Mouse (Mus musculus): Measurements from ENCODE around the gene Gm20671. TPM values are rescaled to one million over a fixed set of nuclear protein-coding genes. Genes with fewer than 3 reads are reported as not detected.
"Not testable (repeated sequence)": the region's sequence is repeated elsewhere in the genome, so short reads cannot be mapped to it uniquely, and the experiment has no call there.

Gene Gm20671
- not detected for total RNA-seq (2021)

DNA sequence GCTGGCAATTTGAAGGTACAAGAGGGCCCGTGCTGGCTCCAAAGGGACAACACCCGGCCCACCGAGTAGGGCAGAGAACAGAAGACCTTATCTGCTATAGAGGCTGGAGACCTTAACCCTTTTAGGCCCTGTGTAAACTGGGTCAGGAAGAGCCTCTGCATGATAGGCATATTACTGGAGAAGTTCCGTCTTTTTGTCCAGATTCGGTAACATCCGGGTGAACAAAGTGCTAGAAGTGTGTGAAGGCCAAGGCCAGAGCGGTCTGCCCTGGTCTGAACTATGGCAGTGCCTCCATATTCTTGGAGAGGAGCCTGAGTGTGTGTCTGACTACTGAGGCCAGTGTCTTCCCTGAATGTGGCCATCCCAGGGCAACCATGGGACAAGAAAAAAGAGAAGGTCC lies at the start of gene Gm20671:
Gm20671 (minus strand) TSS at position 101 of the 400 bp plus-strand sequence.
- DNase-seq: no peak
- intact Hi-C loops (cut with DNase I): no loop called here

DNA sequence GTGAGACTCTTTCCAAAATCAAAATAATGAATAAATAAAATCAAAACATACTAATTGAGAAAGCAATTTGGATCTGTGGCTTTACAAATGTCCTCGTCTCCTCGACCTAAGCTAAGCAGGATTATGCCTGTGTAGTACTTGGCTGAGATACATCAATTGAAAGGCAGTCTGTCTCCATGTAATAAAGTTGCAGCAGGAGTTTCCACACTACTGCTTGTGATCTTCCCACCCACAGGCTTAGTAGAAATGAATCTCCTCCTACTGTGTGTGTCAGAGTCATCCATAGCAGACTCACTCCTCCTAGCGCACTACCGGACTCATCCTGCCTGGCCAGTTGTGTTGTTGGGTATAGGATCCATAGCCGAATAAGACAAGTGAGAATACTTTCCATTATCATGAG lies 45.4 kb upstream of the Gm20671 start:
- DNase-seq: no peak
- intact Hi-C loops (cut with DNase I): no loop called here

GRCm38 (mm10) chr5:32869389-32870024 lies 42.6 kb upstream of the Gm20671 start:
- no peak for DNase-seq
- intact Hi-C loops (cut with DNase I): no loop called here

- intact Hi-C loops (cut with DNase I): no loop called here
- DNase-seq: peak; percentile 95
Observed at GRCm38 (mm10) chr5:32863253-32864228, 36.6 kb upstream of the Gm20671 start, which contains the start of gene Depdc5. TSS of gene Depdc5 (plus strand) at chr5:32863701.

GRCm38 (mm10) chr5:32862469-32863132 lies 35.7 kb upstream of the Gm20671 start:
- DNase-seq: no peak
- intact Hi-C loops (cut with DNase I): no loop called here

DNA sequence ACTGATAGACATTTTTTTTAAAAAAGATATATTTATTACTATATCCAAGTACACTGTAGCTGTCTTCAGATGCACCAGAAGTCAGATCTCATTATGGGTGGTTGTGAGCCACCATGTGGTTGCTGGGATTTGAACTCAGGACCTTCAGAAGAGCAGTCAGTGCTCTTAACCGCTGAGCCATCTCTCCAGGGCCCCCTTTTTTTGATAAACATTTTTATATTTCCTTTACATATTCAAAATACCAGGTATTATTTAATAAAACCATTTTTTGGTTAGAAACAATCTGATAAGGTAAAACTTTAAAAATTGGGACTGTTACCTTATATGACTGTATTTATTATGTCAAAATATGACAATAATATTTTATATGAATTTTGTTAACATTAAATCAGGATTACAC lies 34.2 kb upstream of the Gm20671 start:
- no peak for DNase-seq
- intact Hi-C loops (cut with DNase I): no loop called here

DNA sequence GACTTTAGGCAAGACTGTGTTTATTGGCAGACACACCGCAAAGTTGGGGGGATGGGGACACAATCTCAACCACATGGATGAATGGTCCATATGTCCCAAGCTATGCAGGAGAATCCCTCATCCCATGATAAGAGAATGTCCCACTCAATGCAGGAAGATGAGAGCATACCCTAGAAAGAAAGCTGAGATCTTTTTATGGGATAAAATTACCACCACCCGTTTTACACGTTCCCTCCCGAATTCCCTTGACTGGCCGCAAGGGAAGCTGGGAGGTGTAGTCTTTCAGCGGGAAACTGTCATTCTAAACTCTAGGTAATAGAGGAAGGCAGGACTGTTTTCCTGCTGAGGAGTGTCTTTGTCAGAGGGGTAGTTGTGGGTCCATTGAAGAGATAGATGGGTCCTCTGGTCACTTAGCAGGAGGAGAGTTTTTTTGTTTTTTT lies 30.9 kb upstream of the Gm20671 start:
- intact Hi-C loops (cut with DNase I): no loop called here

GRCm38 (mm10) chr5:32855274-32855673 lies 28.4 kb upstream of the Gm20671 start:
- DNase-seq; intact Hi-C loops (cut with DNase I): not testable (repeated sequence)

More for the DNA sequence above, 30.9 kb upstream of the Gm20671 start:
- DNase-seq: peak; percentile 38

DNA sequence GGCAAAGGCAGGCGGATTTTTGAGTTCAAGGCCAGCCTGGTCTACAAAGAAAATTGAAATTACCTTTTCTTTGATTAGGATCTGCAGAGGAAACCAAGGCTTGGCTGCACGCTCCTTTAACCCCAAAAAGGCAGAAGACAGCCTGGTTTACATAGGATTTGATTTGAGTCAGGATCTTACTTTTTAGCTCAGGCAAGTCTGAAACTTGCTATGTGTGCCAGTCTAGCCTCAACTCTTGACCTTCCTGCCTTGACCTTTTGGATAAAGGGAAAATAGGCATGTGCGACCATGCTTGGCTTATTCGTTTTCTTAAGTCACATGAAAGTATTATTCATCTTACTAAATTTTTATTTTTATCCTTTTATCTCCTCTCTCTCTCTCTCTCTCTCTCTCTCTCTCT lies 27.9 kb upstream of the Gm20671 start:
- intact Hi-C loops (cut with DNase I): no loop called here

GRCm38 (mm10) chr5:32853731-32854507 lies 27.0 kb upstream of the Gm20671 start, which contains the start of gene Prr14l:
TSS of gene Prr14l (minus strand) at chr5:32854256.
- intact Hi-C loops (cut with DNase I): no loop called here
- DNase-seq: peak; percentile 99

More for the DNA sequence above, 27.9 kb upstream of the Gm20671 start:
- no peak for DNase-seq

DNA sequence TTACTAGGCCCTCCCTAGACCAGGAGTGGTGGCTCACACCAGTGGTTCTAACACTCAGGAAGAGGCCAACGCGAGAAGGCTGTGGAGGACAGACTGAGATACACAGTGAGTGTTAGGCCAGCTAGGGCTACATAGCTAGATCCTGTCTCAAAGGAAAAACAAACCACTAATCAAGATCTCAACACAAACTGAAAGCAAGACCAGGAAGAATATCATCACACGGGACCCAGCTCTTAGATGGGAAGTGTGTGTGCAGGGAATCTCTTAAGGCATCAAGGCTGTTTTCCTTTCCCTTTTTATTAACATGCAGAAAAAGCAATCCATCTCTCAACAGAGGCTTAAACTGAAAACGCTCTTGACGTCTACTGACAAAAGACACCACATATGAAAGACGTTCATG lies 25.1 kb upstream of the Gm20671 start:
- DNase-seq: no peak
- intact Hi-C loops (cut with DNase I): no loop called here

DNA sequence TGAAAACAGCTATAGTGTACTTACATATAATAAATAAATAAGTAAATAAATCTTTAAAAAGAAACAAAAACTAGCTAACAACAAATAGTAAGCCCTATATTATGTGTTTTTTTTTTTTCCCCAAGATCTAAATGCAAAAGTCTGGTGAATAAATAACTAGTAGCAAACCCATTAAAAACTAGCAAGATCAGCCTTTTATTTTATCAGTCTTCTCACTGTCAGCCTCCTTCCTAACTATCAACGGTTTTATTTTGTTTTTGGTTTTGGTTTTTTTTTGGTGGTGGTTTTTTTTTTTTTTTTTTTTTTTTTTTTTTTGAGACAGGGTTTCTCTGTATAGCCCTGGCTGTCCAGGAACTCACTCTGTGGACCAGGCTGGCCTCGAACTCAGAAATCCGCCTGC lies 22.7 kb upstream of the Gm20671 start:
- DNase-seq; intact Hi-C loops (cut with DNase I): not testable (repeated sequence)

DNA sequence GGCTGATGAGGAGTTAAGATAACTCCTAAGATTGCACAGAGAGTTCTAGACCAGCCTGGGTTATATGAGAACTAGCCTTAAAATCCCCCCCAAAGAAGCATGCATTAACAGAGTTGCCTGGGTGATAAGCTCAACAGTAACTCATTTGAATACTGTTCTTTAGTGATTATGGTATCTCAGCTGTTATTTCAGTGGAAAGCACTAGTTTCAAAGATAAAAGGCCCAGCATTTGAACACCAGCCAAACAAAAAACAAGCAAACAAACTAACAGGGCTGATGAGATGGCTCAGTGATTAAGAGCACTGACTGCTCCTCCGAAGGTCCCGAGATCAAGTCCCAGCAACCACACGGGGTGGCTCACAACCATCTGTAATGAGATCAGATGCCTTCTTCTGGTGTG lies 22.3 kb upstream of the Gm20671 start:
- intact Hi-C loops (cut with DNase I): no loop called here
- no peak for DNase-seq

GRCm38 (mm10) chr5:32840029-32840428 lies 13.1 kb upstream of the Gm20671 start:
- intact Hi-C loops (cut with DNase I): no loop called here
- no peak for DNase-seq

- intact Hi-C loops (cut with DNase I): no loop called here
- no peak for DNase-seq
Observed at GRCm38 (mm10) chr5:32836976-32837375, 10.1 kb upstream of the Gm20671 start.

GRCm38 (mm10) chr5:32834497-32834896 lies 7.6 kb upstream of the Gm20671 start:
- intact Hi-C loops (cut with DNase I): no loop called here
- no peak for DNase-seq

GRCm38 (mm10) chr5:32830054-32830453 lies 3.1 kb upstream of the Gm20671 start:
- intact Hi-C loops (cut with DNase I): no loop called here
- no peak for DNase-seq

DNA sequence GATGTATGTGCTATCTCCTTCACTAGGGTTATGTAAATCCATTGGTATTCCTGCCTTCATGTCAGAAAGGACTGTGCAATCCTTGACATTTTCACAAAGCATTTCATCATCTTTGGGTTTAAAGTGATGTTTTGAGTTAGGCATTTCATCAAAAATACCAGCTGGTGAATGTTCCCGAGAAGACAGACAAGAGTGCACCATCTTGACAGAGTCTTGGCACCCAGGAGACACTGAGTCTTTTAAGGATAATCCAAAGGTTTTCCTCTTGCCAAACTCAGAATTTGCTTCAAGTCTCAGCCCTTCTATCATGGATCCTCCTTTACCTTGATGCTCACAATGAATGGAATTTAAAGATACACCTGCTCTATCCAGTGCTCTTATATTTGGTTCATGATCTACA lies 1.9 kb upstream of the Gm20671 start:
- DNase-seq; intact Hi-C loops (cut with DNase I): not testable (repeated sequence)

DNA sequence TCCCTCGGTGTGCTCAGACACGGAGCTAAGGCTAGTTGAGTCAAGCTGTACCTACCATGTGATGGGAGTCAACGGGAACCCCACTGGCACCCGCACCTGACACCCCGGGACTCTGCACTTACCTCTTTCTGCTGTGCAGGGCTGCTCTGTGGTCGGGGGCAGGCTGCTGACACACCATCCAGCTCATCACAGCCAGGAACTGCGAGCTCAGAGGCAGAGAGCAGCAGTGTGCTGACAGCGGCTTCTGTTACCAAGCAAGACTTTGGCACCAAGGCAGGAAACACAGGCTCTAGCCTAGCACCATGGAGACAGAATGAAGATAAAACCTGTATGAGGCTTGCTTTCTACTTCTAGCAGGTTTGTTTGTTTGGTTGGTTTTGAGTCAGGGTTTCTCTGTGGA lies 6.4 kb downstream of the Gm20671 start:
- intact Hi-C loops (cut with DNase I): no loop called here
- DNase-seq: no peak

DNA sequence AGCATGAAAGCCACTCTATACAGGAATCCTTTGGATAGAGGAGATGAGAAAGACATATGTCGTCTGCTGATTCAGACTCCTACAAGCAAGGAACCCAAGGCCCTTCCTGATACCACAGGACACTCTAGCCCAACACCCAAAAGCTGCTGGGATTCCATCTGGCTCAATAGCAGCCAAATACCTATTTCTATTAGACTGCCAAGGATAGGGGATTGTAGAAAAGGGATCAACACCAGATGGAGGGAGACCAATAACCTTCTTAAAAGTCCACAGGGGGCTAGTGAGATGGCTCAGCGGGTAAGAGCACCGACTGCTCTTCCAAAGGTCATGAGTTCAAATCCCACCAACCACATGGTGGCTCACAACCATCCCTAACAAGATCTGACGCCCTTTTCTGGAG lies 11.5 kb downstream of the Gm20671 start:
- intact Hi-C loops (cut with DNase I): no loop called here
- no peak for DNase-seq
